Mouse (Mus musculus): Measurements from ENCODE around the gene Fam43b. TPM values are rescaled to one million over a fixed set of nuclear protein-coding genes. Genes with fewer than 3 reads are reported as not detected.

Gene Fam43b
- polyA plus RNA-seq, 1 experiment from 2014 or later = 1.3 TPM

DNA sequence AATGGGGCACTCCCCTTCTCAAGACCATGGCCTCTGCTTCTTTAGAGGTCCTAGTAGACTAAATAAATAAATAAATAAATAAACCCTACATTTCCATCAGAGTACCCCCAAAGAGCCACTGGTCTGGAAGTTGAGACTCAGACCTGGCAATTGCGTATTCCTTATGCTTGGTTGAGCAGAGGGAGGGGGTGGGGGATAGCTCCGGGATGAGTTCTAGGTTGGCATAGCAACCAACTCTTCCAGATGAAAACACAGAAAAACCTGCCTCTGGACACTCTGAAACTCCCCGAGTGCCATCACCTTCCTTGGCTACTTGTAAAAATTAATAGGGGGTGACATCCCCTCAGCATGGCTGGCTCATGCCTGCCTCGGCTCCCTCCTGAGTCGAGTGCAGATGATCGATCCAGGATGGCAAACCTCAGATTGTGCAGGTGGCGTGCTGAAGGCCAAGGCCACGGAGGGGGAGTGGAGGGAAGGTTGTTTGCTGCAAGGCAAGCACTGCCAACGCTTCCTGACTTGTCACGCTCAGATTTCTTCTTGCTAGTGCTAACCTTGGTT, 16.1 kb downstream of the Fam43b start:
- Histone ChIP-seq H3K4me1 (peaks cover 13% of the 10 kb centered on the region), H3K36me3 (no peaks in the 10 kb centered on the region), H3K9me3 (no peaks in the 10 kb centered on the region), H3K27me3 (replicated peaks) (no peaks in the 10 kb centered on the region), H3K4me3 (no peak overlapping the region), H3K9ac (no peak overlapping the region), H3K4me2 (replicated peaks) (0 out of 2 replicates have a peak overlapping the region, but pooled peaks have one; percentile 0), H3K27ac (no peak overlapping the region)
- ATAC-seq (ENCODE audit: low FRiP score, low read depth) = no peak
- whole genome bisulfite sequencing = 40% methylated on average over 10 of the region's 10 CpGs

DNA sequence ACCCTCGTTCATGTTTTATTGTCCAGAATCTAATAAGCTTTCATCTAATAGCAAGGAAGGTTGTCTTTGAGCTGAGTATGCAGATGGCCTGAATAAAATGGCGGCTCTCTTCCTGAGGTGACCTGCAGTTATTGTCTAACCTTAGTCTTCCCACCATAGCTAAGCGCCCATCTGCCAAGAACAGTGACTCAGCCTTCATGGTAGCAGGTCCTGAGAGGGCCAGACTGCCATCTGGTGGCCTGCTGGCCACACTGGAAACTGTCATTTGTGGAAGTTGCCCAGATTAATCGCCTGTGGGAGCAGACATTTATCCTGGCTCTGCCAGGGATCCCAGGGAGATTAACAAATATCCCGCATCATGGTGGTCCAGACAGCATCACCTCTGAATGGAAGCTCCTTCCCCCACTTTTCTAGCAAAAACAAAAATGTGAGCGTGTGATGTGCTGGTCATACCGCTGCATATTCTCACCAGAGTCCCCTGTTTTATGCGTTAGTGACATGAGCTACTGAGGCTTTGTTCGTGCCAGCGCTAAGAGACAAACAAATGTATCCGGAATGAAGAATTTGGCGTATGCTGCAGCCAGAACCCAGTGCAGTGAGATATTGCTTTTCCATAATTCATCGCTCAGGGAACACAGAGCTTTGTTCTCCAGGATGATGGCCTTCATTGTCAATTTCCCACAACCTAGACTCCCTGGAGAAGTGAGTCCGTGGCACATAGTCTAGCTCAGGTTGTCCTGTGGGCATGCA, 17.1 kb downstream of the Fam43b start:
- Histone ChIP-seq H3K4me2 (replicated peaks) (0 out of 2 replicates have a peak overlapping the region, but pooled peaks have one; percentile 0), H3K27ac (0 out of 2 replicates have a peak overlapping the region, but pooled peaks have one; percentile 37), H3K9me3 (no peaks in the 10 kb centered on the region), H3K36me3 (no peaks in the 10 kb centered on the region), H3K9ac (no peak overlapping the region), H3K4me3 (no peak overlapping the region), H3K27me3 (replicated peaks) (no peaks in the 10 kb centered on the region), H3K4me1 (peaks cover 13% of the 10 kb centered on the region)
- no peak for ATAC-seq (ENCODE audit: low FRiP score, low read depth)
- WGBS = 44% methylated on average over 14 of the region's 14 CpGs

DNA sequence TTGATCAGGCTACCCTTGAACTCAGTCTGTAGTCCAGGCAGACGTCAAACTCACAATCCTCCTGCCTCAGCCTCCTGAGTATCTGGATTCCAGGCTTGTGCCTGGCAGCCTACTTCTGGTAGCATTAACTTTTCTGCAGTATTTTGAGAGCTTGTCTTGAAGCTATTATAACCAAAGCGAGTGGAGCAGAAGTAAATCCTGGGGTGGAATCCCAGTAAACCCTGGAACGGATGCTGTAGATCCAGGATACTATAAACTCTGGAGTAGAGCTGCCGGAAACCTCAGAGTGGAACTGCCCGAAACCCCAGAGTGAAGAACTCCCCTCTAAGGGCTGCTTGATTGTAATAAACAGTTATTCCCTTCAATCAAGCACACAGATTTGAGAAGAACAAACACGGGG, 18.8 kb downstream of the Fam43b start:
- Histone ChIP-seq H3K27ac (no peak overlapping the region), H3K4me1 (peaks cover 13% of the 10 kb centered on the region), H3K4me3 (no peak overlapping the region), H3K4me2 (replicated peaks) (no peak overlapping the region), H3K27me3 (replicated peaks) (no peaks in the 10 kb centered on the region), H3K9ac (no peak overlapping the region), H3K36me3 (no peaks in the 10 kb centered on the region), H3K9me3 (no peaks in the 10 kb centered on the region)
- WGBS = 57% methylated on average over 6 of the region's 6 CpGs
- ATAC-seq (ENCODE audit: low FRiP score, low read depth) = no peak

DNA sequence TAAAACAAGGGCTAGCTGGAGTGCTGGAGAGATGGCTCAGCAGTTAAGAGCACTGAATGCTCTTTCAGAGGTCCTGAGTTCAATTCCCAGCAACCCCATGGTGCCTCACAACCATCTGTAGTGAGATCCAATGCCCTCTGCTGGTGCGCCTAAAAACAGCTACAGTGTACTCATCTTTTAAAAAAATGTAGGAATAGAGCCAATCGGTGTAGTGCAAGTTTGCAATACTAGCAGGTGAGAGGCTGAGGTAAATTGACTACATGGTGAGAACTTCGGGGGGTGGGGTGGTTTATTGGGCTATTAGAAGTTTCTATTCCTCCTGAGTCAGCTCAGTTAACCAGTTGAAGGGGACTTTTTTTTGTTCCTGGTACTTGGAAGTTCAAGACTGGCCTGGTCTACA, 21.2 kb downstream of the Fam43b start:
- Histone ChIP-seq H3K27me3 (replicated peaks) (no peaks in the 10 kb centered on the region), H3K36me3 (no peaks in the 10 kb centered on the region), H3K9me3 (no peaks in the 10 kb centered on the region), H3K4me2 (replicated peaks) (no peak overlapping the region), H3K4me1 (peaks cover 9% of the 10 kb centered on the region), H3K4me3 (no peak overlapping the region), H3K9ac (no peak overlapping the region), H3K27ac (no peak overlapping the region)
- 77% methylated on average over 3 of the region's 3 CpGs for WGBS
- ATAC-seq (ENCODE audit: low FRiP score, low read depth) = no peak

DNA sequence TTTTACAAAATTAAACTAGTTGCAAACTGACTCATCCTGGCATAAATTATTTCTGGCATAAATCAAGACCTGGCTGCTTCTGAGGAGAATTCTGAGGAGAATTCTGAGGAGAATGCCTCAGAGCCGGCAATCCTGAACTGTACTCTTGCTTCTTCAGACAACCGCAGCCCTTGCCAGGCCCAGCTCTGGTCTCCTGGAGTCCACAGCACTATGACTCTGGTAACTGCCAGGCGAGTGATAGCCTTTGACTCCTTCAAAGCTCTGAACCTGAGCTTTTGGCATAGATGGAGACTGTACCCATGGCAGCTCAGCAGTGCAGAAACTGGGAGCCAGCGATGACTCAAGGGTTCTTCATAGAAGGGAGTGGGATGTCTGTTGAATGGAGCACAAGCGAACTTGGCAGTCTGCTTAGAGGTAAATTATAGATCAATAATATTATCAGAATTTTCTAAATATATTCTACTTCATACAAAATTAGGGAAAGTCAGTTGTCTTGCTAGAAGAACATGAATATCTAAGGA, 25.3 kb downstream of the Fam43b start:
- H3K36me3 ChIP-seq = no peaks in the 10 kb centered on the region
- H3K4me1 ChIP-seq = peaks cover 8% of the 10 kb centered on the region; the same call in 1 of the 2 replicates
- ATAC-seq (ENCODE audit: low FRiP score, low read depth) = no peak
- no peak overlapping the region for H3K4me2 ChIP-seq (replicated peaks)
- H3K9ac ChIP-seq = no peak overlapping the region
- no peaks in the 10 kb centered on the region for H3K9me3 ChIP-seq
- no peak overlapping the region for H3K27ac ChIP-seq
- peaks cover 27% of the 10 kb centered on the region for H3K27me3 ChIP-seq (replicated peaks)
- 81% methylated on average over 5 of the region's 5 CpGs for WGBS
- no peak overlapping the region for H3K4me3 ChIP-seq

DNA sequence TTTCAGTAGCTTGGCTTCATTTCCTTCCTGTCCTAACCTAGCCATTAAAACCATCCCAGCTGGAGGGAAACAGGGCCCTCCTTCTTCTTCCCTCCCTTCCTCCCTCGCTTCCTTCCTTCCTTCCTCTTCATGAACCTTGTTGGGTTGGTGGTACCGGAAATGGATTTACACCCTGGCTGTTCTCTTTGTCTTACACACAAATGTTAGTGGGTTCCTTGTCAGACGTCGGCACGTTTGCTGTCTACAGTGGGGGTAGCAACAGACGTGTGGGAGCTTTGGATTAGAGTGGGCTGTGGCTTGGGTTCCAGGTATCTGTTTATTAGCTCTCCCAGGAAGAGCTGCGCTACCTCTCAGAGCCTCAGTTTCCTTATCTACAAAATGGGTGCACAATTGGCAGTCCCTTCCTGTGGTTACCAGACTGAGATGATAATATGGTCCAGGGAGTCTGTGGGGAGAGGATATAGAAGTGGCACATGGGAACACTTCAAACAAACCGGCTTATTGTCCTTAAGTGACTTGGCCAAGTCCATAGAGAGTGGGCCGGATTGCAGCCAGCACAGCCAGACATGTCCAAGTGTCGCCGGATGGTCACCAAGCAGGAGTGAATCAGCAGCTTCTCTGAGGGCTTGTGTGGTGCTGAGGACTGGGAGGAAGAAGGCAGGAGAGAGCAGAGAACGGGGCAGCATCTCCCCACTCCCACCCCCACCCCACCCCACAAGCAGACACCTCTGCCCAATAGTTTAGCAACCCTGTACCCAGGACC, 27.6 kb downstream of the Fam43b start:
- Histone ChIP-seq H3K4me3 (no peak overlapping the region), H3K9ac (no peak overlapping the region), H3K4me2 (replicated peaks) (peak overlapping the region; percentile 60; the same call in 1 of the 2 replicates), H3K36me3 (no peaks in the 10 kb centered on the region), H3K9me3 (no peaks in the 10 kb centered on the region), H3K27me3 (replicated peaks) (peaks cover 33% of the 10 kb centered on the region), H3K4me1 (peaks cover 8% of the 10 kb centered on the region; the same call in 1 of the 2 replicates), H3K27ac (no peak overlapping the region)
- no peak for ATAC-seq (ENCODE audit: low FRiP score, low read depth)
- WGBS = 83% methylated on average over 12 of the region's 12 CpGs

DNA sequence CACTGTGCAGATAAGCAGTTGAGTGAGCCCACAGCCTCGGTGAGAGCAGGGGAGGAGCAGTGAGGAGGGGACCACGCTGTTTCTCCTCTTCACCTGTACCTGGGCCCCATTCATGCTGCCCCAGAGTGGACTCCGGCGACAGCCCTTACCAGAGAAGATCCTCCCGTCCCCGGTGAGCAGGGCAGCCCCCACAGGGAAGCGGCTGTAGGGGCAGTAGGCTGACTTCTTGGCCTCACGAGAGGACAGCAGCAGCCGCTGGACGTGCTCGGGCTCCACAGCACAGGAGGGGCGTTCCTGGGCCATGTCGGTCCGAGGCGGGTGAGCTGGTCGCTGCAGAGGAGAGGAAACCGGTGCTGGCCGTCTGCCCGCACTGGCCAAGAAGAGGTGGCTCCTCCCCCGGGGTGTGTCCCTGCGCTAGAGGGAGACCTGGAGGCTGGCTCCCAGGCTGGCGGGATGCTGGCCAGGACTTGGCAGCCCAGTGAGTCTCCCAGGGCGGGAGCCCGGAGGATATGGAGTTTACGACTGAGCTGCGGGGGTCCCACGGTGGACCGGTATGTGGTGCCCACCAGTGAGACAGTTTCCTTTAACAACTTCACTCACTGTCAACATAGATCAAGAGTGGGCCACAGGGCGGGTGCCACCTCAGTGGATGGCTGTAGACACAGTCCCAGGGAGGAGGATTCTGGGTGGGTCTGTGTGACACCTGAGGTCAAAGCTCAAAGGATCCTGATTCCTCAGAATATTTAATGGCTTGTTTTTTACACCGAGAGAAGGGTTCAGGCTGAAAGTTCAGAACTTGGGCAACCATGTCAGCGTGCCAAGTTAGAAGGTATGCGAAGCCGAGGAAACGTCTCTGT, 28.5 kb downstream of the Fam43b start, which contains the start of gene Cda:
Cda (minus strand) TSS at position 352 of the 857 bp plus-strand sequence.
- 12% methylated on average over 34 of the region's 34 CpGs for whole genome bisulfite sequencing

DNA sequence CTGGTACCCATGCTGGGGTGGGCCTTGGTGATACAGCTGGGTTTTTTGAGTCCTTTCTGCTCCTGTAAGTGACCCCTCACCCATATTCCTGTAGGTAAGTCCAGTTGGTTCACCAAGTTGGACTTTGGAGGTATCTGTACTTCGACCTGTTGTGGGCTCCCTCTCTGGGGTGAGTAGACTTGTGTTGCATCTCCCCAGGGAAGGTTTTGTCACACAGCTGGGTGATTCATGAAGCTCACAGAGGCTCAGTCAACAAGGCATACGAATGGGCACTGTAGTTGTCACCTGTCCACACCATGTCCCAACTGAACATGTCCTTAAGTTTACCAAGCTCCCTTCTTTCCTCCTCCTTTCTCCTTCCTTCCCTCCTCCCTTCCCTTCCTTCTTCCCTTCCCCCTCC, 29.8 kb downstream of the Fam43b start:
- H3K27ac ChIP-seq = no peak overlapping the region
- no peaks in the 10 kb centered on the region for H3K36me3 ChIP-seq
- peaks cover 33% of the 10 kb centered on the region for H3K27me3 ChIP-seq (replicated peaks)
- H3K4me3 ChIP-seq = no peak overlapping the region
- ATAC-seq (ENCODE audit: low FRiP score, low read depth) = no peak
- H3K9me3 ChIP-seq = no peaks in the 10 kb centered on the region
- H3K9ac ChIP-seq = no peak overlapping the region
- 91% methylated on average over 2 of the region's 2 CpGs for WGBS
- H3K4me2 ChIP-seq (replicated peaks) = no peak overlapping the region
- H3K4me1 ChIP-seq = peaks cover 12% of the 10 kb centered on the region; the same call in 1 of the 2 replicates

More for the DNA sequence above, 28.5 kb downstream of the Fam43b start, which contains the start of gene Cda:
- H3K27ac ChIP-seq = no peak within 1 kb of the TSS
- H3K36me3 ChIP-seq = no peaks in the 10 kb centered on the region
- peak within 1 kb of the TSS; percentile 60 for H3K4me2 ChIP-seq (replicated peaks)
- H3K27me3 ChIP-seq (replicated peaks) = peaks cover 33% of the 10 kb centered on the region
- H3K4me1 ChIP-seq = peaks cover 8% of the 10 kb centered on the region; the same call in 1 of the 2 replicates
- H3K4me3 ChIP-seq = peak within 1 kb of the TSS; percentile 28
- H3K9ac ChIP-seq = peak within 1 kb of the TSS; percentile 33; the same call in 1 of the 2 replicates
- H3K9me3 ChIP-seq = no peaks in the 10 kb centered on the region
- ATAC-seq (ENCODE audit: low FRiP score, low read depth) = peak; percentile 70; the same call in 1 of the 2 replicates

DNA sequence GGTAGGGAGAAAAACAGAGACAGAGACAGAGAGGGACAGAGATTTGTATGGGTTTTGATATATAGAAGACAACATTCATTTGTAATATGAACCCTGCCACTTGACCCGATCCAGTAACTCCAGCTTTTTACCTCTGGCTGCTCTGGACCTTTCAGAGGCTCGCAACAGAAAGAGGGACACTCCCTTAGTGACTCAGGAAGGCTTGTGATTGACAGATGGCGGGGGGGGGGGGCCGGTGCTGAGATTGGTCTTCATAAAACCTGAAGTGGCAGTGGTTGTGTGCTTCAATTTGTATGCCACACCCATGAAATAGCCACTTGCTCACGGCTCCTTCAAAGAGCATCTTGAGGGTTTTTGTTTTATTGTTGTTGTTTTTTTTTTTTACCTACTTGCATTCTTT, 32.8 kb downstream of the Fam43b start:
- no peak overlapping the region for H3K9ac ChIP-seq
- H3K27me3 ChIP-seq (replicated peaks) = peaks cover 31% of the 10 kb centered on the region
- ATAC-seq (ENCODE audit: low FRiP score, low read depth) = no peak
- H3K4me2 ChIP-seq (replicated peaks) = no peak overlapping the region
- no peaks in the 10 kb centered on the region for H3K36me3 ChIP-seq
- H3K9me3 ChIP-seq = no peaks in the 10 kb centered on the region
- no peak overlapping the region for H3K27ac ChIP-seq
- no peak overlapping the region for H3K4me3 ChIP-seq
- 60% methylated on average over 5 of the region's 5 CpGs for WGBS
- peaks cover 15% of the 10 kb centered on the region; the same call in 1 of the 2 replicates for H3K4me1 ChIP-seq

DNA sequence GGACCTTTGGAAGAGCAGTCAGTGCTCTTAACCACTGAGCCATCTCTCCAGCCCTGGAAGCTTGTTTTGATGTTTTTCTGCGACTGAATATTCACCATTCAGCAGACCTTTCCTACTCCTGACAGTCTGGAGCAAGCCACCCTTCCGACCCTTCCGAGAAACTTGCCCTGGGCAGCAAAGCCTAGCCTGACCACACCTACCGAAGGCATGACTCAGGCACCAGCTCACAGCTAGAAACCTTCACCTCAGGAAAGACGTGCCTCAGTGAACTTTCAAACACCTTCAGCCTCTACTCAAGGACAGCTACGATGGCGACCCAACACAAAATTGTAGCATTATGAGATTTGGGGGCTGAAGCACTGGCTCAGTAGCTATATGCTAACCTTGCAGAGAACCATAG, 33.4 kb downstream of the Fam43b start:
- Histone ChIP-seq H3K4me3 (no peak overlapping the region), H3K4me1 (peaks cover 10% of the 10 kb centered on the region; the same call in 1 of the 2 replicates), H3K9me3 (no peaks in the 10 kb centered on the region), H3K9ac (no peak overlapping the region), H3K36me3 (no peaks in the 10 kb centered on the region), H3K4me2 (replicated peaks) (no peak overlapping the region), H3K27me3 (replicated peaks) (peaks cover 29% of the 10 kb centered on the region), H3K27ac (no peak overlapping the region)
- ATAC-seq (ENCODE audit: low FRiP score, low read depth) = no peak
- 86% methylated on average over 7 of the region's 7 CpGs for WGBS

DNA sequence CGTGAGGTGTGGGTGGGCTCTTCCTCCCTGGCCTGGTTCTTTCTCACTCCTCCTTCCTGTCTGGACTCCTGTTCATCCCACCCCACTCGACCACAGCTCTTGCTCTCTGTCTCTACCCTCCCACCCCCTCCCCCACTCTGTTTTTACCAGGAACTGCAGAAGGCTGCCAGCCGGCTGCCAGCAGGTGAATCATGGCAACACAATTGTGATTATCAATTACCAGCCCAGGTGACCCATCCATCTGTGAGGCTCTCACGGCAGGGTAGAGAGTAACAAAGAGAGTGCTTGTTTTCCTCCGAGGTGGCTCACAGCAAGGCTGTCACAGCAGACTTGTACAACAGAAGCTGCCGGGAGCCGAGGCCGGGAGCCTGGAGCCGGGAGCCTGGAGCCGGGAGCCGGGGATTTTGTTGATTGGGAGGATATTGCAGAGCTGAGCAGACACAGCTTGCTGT, 34.9 kb downstream of the Fam43b start:
- H3K27ac ChIP-seq = no peak overlapping the region
- H3K36me3 ChIP-seq = no peaks in the 10 kb centered on the region
- ATAC-seq (ENCODE audit: low FRiP score, low read depth) = no peak
- H3K4me2 ChIP-seq (replicated peaks) = peak overlapping the region; percentile 31
- H3K4me3 ChIP-seq = no peak overlapping the region
- H3K27me3 ChIP-seq (replicated peaks) = peaks cover 16% of the 10 kb centered on the region; the same call in 1 of the 2 replicates
- 8% methylated on average over 11 of the region's 11 CpGs for WGBS
- peaks cover 7% of the 10 kb centered on the region; the same call in 1 of the 2 replicates for H3K4me1 ChIP-seq
- no peaks in the 10 kb centered on the region for H3K9me3 ChIP-seq
- peak overlapping the region; percentile 18; the same call in 1 of the 2 replicates for H3K9ac ChIP-seq
